Mouse (Mus musculus): ENCODE data around the gene Cep170. TPM values are rescaled to one million over a fixed set of nuclear protein-coding genes. Genes with fewer than 3 reads are reported as not detected.
A peak's percentile ranks its signal among the peaks of the same experiment; 100 is the strongest.

Cep170 gene
- total and polyA plus RNA-seq, 2 experiments, result 1.6 to 6.4 TPM

DNA sequence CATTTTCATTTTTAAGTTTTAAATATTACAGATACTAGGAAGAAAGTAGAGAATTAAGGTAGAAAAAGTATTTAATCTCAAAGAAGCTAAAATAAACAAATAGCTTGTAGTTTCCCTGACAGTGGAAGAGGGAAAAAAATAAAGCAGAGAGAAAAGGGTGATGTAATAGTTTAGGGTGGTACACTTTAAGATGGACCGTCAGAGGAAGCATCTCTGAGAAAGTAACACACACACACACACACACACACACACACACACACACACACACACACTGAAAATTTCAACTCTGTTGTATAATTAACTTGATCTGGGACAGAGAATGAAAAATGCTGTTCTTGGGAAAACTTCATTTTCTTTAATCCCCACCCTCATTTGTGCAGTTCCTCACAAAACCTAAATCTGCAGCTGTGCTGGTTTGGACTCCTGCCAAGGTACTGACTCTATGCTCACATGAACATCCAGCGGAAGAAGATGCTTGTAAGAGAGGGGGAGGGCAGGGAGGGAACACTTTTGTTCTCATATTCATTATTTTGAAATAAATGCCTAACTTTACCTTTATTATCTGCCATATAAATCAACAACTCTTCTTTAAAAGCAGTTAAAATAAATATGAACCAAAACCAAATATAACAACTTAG is 13.0 kb downstream of the Cep170 start:
- H3K27me3 ChIP-seq (ENCODE audit: control insufficient read depth, insufficient read depth, low read length), result no peaks in the 10 kb centered on the region
- no peaks in the 10 kb centered on the region for H3K36me3 ChIP-seq (ENCODE audit: control insufficient read depth, insufficient read depth, low read length)
- WGBS, result 43% methylated on average over 2 of the region's 2 CpGs
- TF ChIP-seq CTCF (IDR thresholded peaks at IDR 0.05; ENCODE audit: low read depth, low read length) (no peak), POLR2A (IDR thresholded peaks at IDR 0.05; ENCODE audit: extremely low read depth, insufficient read depth, low read length) (no peak)
- H3K4me3 ChIP-seq (ENCODE audit: insufficient read depth, low read depth, low read length), result no peak overlapping the region
- no peaks in the 10 kb centered on the region; the same call in 1 of the 2 replicates for H3K4me1 ChIP-seq (ENCODE audit: control insufficient read depth, insufficient read depth, low read length)
- peaks cover 19% of the 10 kb centered on the region; the same call in 1 of the 2 replicates for H3K79me2 ChIP-seq (ENCODE audit: control insufficient read depth, insufficient read depth, low read length)
- peak; percentile 43 for DNase-seq (ENCODE audit: extremely low read depth, low read depth, low spot score)
- no peak overlapping the region for H3K27ac ChIP-seq (replicated peaks; ENCODE audit: insufficient read depth, low read depth, low read length)
- no peak overlapping the region for H3K9ac ChIP-seq (ENCODE audit: low read depth, low read length)

DNA sequence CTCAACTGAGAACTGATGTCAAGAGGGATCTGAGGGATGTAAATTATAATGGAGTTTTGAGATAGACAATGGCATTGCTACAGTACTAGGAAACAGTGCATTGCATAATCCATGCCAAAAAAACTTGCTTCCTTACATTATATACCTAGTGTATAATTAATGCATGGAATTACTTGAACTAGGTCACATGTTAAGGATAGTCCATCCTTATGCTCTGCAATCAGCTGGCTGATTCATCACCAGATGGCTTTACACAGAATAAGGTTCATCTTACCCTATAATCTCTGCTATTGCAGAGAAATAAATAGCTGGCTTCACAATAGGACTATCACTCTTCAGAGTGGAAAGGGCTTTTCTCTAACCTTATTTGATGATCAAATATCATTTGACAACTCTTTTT is 15.2 kb downstream of the Cep170 start:
- H3K79me2 ChIP-seq (ENCODE audit: control insufficient read depth, insufficient read depth, low read length), result peaks cover 12% of the 10 kb centered on the region; the same call in 1 of the 2 replicates
- DNase-seq (ENCODE audit: extremely low read depth, low read depth, low spot score), result no peak
- H3K36me3 ChIP-seq (ENCODE audit: control insufficient read depth, insufficient read depth, low read length), result no peaks in the 10 kb centered on the region
- no peak overlapping the region for H3K9ac ChIP-seq (ENCODE audit: low read depth, low read length)
- no peak overlapping the region for H3K4me3 ChIP-seq (ENCODE audit: insufficient read depth, low read depth, low read length)
- TF ChIP-seq CTCF (IDR thresholded peaks at IDR 0.05; ENCODE audit: low read depth, low read length), result no peak
- TF ChIP-seq POLR2A (IDR thresholded peaks at IDR 0.05; ENCODE audit: extremely low read depth, insufficient read depth, low read length), result no peak
- H3K27me3 ChIP-seq (ENCODE audit: control insufficient read depth, insufficient read depth, low read length), result no peaks in the 10 kb centered on the region
- H3K27ac ChIP-seq (replicated peaks; ENCODE audit: insufficient read depth, low read depth, low read length), result no peak overlapping the region
- H3K4me1 ChIP-seq (ENCODE audit: control insufficient read depth, insufficient read depth, low read length), result no peaks in the 10 kb centered on the region; the same call in 1 of the 2 replicates

DNA sequence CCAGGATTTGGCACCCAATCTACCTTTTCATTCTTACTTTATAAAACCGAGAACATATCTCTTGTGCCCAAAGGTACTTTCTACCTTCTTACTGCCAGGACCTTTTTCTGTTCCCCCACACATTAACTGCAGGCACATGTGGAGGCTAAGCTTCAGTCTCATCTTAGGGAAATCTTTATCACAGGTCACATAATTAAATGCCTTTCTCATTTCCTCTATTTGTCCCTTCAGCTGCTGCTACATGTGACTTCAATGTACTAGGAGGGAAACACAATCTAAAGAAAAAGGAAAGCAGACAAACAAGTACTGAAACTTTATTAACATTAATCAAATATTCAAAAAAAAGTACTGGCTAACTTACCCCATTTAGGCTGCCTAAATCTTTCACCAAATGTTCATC is 21.7 kb downstream of the Cep170 start:
- H3K27ac ChIP-seq (replicated peaks; ENCODE audit: insufficient read depth, low read depth, low read length), result no peak overlapping the region
- TF ChIP-seq POLR2A (IDR thresholded peaks at IDR 0.05; ENCODE audit: extremely low read depth, insufficient read depth, low read length) (no peak), CTCF (IDR thresholded peaks at IDR 0.05; ENCODE audit: low read depth, low read length) (no peak)
- no peaks in the 10 kb centered on the region; the same call in 1 of the 2 replicates for H3K79me2 ChIP-seq (ENCODE audit: control insufficient read depth, insufficient read depth, low read length)
- H3K4me3 ChIP-seq (ENCODE audit: insufficient read depth, low read depth, low read length), result no peak overlapping the region
- H3K27me3 ChIP-seq (ENCODE audit: control insufficient read depth, insufficient read depth, low read length), result no peaks in the 10 kb centered on the region
- no peak for DNase-seq (ENCODE audit: extremely low read depth, low read depth, low spot score)
- 97% methylated on average over 1 of the region's 1 CpGs for WGBS
- H3K36me3 ChIP-seq (ENCODE audit: control insufficient read depth, insufficient read depth, low read length), result peaks cover 12% of the 10 kb centered on the region
- H3K4me1 ChIP-seq (ENCODE audit: control insufficient read depth, insufficient read depth, low read length), result no peaks in the 10 kb centered on the region; the same call in 1 of the 2 replicates
- H3K9ac ChIP-seq (ENCODE audit: low read depth, low read length), result no peak overlapping the region

DNA sequence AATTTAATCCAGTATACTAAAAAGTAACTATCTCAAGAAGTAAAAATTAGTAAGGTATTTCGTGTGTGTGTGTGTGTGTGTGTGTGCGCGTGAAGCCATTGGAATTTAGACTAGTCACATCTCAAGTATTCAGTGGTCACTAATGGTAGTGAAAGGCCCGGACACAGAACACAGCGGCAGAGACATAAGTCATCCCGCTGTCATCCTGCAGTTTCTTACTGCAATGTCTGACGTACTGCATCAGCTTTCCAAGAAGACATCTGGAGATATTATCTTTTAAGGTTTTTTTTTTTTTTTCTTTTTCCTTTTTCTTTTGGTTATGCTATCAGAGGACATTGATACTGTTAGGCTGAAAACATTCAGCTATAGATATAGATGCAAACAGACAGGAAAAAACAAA is 24.5 kb downstream of the Cep170 start:
- Histone ChIP-seq H3K9ac (ENCODE audit: low read depth, low read length) (no peak overlapping the region), H3K4me3 (ENCODE audit: insufficient read depth, low read depth, low read length) (no peak overlapping the region), H3K27ac (replicated peaks; ENCODE audit: insufficient read depth, low read depth, low read length) (no peak overlapping the region), H3K79me2 (ENCODE audit: control insufficient read depth, insufficient read depth, low read length) (no peaks in the 10 kb centered on the region), H3K36me3 (ENCODE audit: control insufficient read depth, insufficient read depth, low read length) (peaks cover 13% of the 10 kb centered on the region), H3K27me3 (ENCODE audit: control insufficient read depth, insufficient read depth, low read length) (no peaks in the 10 kb centered on the region), H3K4me1 (ENCODE audit: control insufficient read depth, insufficient read depth, low read length) (no peaks in the 10 kb centered on the region; the same call in 1 of the 2 replicates)
- no peak for DNase-seq (ENCODE audit: extremely low read depth, low read depth, low spot score)
- TF ChIP-seq POLR2A (IDR thresholded peaks at IDR 0.05; ENCODE audit: extremely low read depth, insufficient read depth, low read length), result no peak
- TF ChIP-seq CTCF (IDR thresholded peaks at IDR 0.05; ENCODE audit: low read depth, low read length), result no peak
- WGBS, result 89% methylated on average over 7 of the region's 7 CpGs

DNA sequence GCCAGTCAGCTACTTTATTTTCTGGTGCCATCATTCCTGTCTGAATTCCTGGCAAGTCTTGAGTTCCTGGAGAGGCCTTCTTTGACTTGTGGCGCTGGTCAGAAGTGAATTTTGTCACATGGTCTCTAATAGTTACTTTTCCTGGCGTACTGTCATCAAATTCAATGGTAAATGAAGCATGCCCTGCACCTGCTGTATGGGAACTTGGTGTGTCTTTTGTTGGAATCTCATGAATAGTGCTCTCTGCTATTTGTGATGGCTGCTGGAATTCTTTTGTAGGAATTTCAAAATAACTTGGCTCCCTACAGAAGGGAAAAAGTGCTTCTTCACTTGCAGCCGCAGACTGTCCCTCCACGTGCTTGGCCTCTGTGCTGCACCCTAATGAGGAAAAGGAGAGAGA is 39.3 kb downstream of the Cep170 start:
- H3K9ac ChIP-seq (ENCODE audit: low read depth, low read length), result no peak overlapping the region
- no peaks in the 10 kb centered on the region for H3K4me1 ChIP-seq (ENCODE audit: control insufficient read depth, insufficient read depth, low read length)
- no peaks in the 10 kb centered on the region for H3K79me2 ChIP-seq (ENCODE audit: control insufficient read depth, insufficient read depth, low read length)
- no peak overlapping the region for H3K4me3 ChIP-seq (ENCODE audit: insufficient read depth, low read depth, low read length)
- no peaks in the 10 kb centered on the region for H3K27me3 ChIP-seq (ENCODE audit: control insufficient read depth, insufficient read depth, low read length)
- peaks cover 24% of the 10 kb centered on the region for H3K36me3 ChIP-seq (ENCODE audit: control insufficient read depth, insufficient read depth, low read length)
- no peak for DNase-seq (ENCODE audit: extremely low read depth, low read depth, low spot score)
- 91% methylated on average over 4 of the region's 4 CpGs for WGBS
- no peak for TF ChIP-seq POLR2A (IDR thresholded peaks at IDR 0.05; ENCODE audit: extremely low read depth, insufficient read depth, low read length)
- TF ChIP-seq CTCF (IDR thresholded peaks at IDR 0.05; ENCODE audit: low read depth, low read length), result no peak
- H3K27ac ChIP-seq (replicated peaks; ENCODE audit: insufficient read depth, low read depth, low read length), result no peak overlapping the region

DNA sequence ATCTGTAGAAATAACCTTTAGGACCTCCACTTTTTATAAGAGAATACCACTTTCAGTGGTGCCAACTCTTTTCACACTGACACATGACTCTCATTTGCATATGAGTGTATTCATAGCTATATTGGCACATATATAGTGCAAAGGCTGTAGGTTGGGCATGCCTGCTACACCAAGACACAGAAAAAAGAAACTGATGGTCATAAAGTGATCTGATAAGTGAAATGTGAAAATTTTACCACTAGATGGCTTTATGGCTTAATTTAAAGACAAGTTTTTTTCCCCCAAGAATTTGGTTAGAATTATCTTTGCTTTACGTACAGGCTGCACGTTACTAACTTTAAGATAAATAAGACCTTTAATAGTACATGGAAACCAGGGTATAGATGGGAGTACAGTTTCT is 51.6 kb downstream of the Cep170 start:
- no peak overlapping the region for H3K9ac ChIP-seq (ENCODE audit: low read depth, low read length)
- H3K79me2 ChIP-seq (ENCODE audit: control insufficient read depth, insufficient read depth, low read length), result no peaks in the 10 kb centered on the region
- H3K27me3 ChIP-seq (ENCODE audit: control insufficient read depth, insufficient read depth, low read length), result no peaks in the 10 kb centered on the region
- no peaks in the 10 kb centered on the region for H3K4me1 ChIP-seq (ENCODE audit: control insufficient read depth, insufficient read depth, low read length)
- WGBS, result 86% methylated on average over 2 of the region's 2 CpGs
- H3K4me3 ChIP-seq (ENCODE audit: insufficient read depth, low read depth, low read length), result no peak overlapping the region
- H3K27ac ChIP-seq (replicated peaks; ENCODE audit: insufficient read depth, low read depth, low read length), result no peak overlapping the region
- no peak for DNase-seq (ENCODE audit: extremely low read depth, low read depth, low spot score)
- no peak for TF ChIP-seq POLR2A (IDR thresholded peaks at IDR 0.05; ENCODE audit: extremely low read depth, insufficient read depth, low read length)
- TF ChIP-seq CTCF (IDR thresholded peaks at IDR 0.05; ENCODE audit: low read depth, low read length), result no peak
- H3K36me3 ChIP-seq (ENCODE audit: control insufficient read depth, insufficient read depth, low read length), result peaks cover 6% of the 10 kb centered on the region; the same call in 1 of the 2 replicates
